Mouse (Mus musculus) testis, adult 2 months (tissue): ENCODE measurements around the gene Thrap3. TPM values are rescaled to one million over a fixed set of nuclear protein-coding genes. Genes with fewer than 3 reads are reported as not detected.
A peak's percentile ranks its signal among the peaks of the same experiment; 100 is the strongest.

Experiments used
- H3K27ac ChIP-seq: fragments of 200-500 bp; 2 replicates; pipeline ENCODE4 v1.5.1; 2012; ENCODE audit warnings: low read depth, low read length; ENCODE audit not compliant: control insufficient read depth, insufficient read depth
- H3K27me3 ChIP-seq: fragments of 200-500 bp; 2 replicates; pipeline ENCODE4 v1.6.1; 2012; ENCODE audit warnings: mild to moderate bottlenecking, low read length, moderate library complexity; ENCODE audit not compliant: control insufficient read depth, insufficient read depth
- H3K36me3 ChIP-seq: fragments of 200-500 bp; 2 replicates; pipeline ENCODE4 v1.6.1; 2012; ENCODE audit warnings: mild to moderate bottlenecking, low read length; ENCODE audit not compliant: control insufficient read depth, insufficient read depth
- H3K4me1 ChIP-seq: fragments of 200-500 bp; 2 replicates; pipeline ENCODE4 v1.6.1; 2012; ENCODE audit warnings: low read length; ENCODE audit not compliant: control insufficient read depth, insufficient read depth
- H3K4me3 ChIP-seq: fragments of 200-500 bp; 2 replicates; pipeline ENCODE4 v1.5.1; 2012; ENCODE audit warnings: low read depth, mild to moderate bottlenecking, low read length, moderate library complexity, mixed read lengths; ENCODE audit not compliant: control insufficient read depth
- CTCF ChIP-seq: fragments of 200-500 bp; IDR thresholded peaks from 2 replicates; pipeline ENCODE4 v1.5.1; 2012; ENCODE audit warnings: low read depth, mild to moderate bottlenecking, inconsistent platforms, low read length, moderate library complexity; ENCODE audit not compliant: control insufficient read depth, insufficient read depth, insufficient replicate concordance
- POLR2A ChIP-seq: fragments of 200-500 bp; IDR thresholded peaks from 2 replicates; pipeline ENCODE4 v1.6.1; 2012; ENCODE audit warnings: low read depth, mild to moderate bottlenecking, inconsistent platforms, low read length, moderate library complexity; ENCODE audit not compliant: control insufficient read depth
- polyA plus RNA-seq: library from polyadenylated mRNA; depleted of rRNA; stranded (reverse); fragments of >200 nt; gene quantifications from 2 replicates; pipeline ENCODE4 v1.2.3, GENCODE M21; 2012

Thrap3 gene
- polyA plus RNA-seq, 1 experiment: 56.8 TPM

GRCm38 (mm10) chr4:126207081-126207480 is 4.5 kb upstream of the Thrap3 start:
- Histone ChIP-seq H3K36me3 (no peaks in the 10 kb centered on the region), H3K4me1 (peaks cover 14% of the 10 kb centered on the region), H3K4me3 (no peak overlapping the region), H3K27me3 (no peaks in the 10 kb centered on the region), H3K27ac (no peak overlapping the region)
- no peak for TF ChIP-seq POLR2A
- no peak for TF ChIP-seq CTCF

- H3K4me1 ChIP-seq: peaks cover 17% of the 10 kb centered on the region
- no peaks in the 10 kb centered on the region for H3K36me3 ChIP-seq
- TF ChIP-seq CTCF: no peak
- no peak for TF ChIP-seq POLR2A
- no peak overlapping the region for H3K4me3 ChIP-seq
- no peak overlapping the region for H3K27ac ChIP-seq
- no peaks in the 10 kb centered on the region for H3K27me3 ChIP-seq
Measured at GRCm38 (mm10) chr4:126205386-126205785, 2.8 kb upstream of the Thrap3 start.

- Histone ChIP-seq H3K4me1 (peaks cover 17% of the 10 kb centered on the region), H3K27ac (no peak overlapping the region), H3K27me3 (no peaks in the 10 kb centered on the region), H3K36me3 (no peaks in the 10 kb centered on the region), H3K4me3 (peak overlapping the region; percentile 89)
- TF ChIP-seq CTCF: no peak
- TF ChIP-seq POLR2A: no peak
Measured at GRCm38 (mm10) chr4:126204661-126205230, 2.2 kb upstream of the Thrap3 start.

GRCm38 (mm10) chr4:126204016-126204415 is 1.5 kb upstream of the Thrap3 start:
- H3K36me3 ChIP-seq: no peaks in the 10 kb centered on the region
- no peaks in the 10 kb centered on the region for H3K27me3 ChIP-seq
- peak overlapping the region; percentile 89 for H3K4me3 ChIP-seq
- peaks cover 17% of the 10 kb centered on the region for H3K4me1 ChIP-seq
- peak overlapping the region; percentile 99 for H3K27ac ChIP-seq
- TF ChIP-seq POLR2A (no peak), CTCF (no peak)

GRCm38 (mm10) chr4:126203336-126203895 is 856 bp upstream of the Thrap3 start:
- peak overlapping the region; percentile 89 for H3K4me3 ChIP-seq
- H3K4me1 ChIP-seq: peaks cover 17% of the 10 kb centered on the region
- peak overlapping the region; percentile 99 for H3K27ac ChIP-seq
- no peaks in the 10 kb centered on the region for H3K36me3 ChIP-seq
- no peaks in the 10 kb centered on the region for H3K27me3 ChIP-seq
- TF ChIP-seq CTCF (no peak), POLR2A (no peak)

GRCm38 (mm10) chr4:126201514-126202302 is 852 bp downstream of the Thrap3 start:
- TF ChIP-seq CTCF (no peak), POLR2A (no peak; the same call in 1 of the 2 replicates)
- Histone ChIP-seq H3K4me3 (peak overlapping the region; percentile 89), H3K36me3 (no peaks in the 10 kb centered on the region; the same call in none of the 2 replicates), H3K27ac (peak overlapping the region; percentile 98), H3K4me1 (peaks cover 17% of the 10 kb centered on the region), H3K27me3 (no peaks in the 10 kb centered on the region)

GRCm38 (mm10) chr4:126200656-126201055 is 1.9 kb downstream of the Thrap3 start:
- Histone ChIP-seq H3K27ac (peak overlapping the region; percentile 71), H3K27me3 (no peaks in the 10 kb centered on the region), H3K4me1 (peaks cover 17% of the 10 kb centered on the region), H3K36me3 (no peaks in the 10 kb centered on the region; the same call in none of the 2 replicates), H3K4me3 (peak overlapping the region; percentile 72)
- TF ChIP-seq CTCF (no peak), POLR2A (no peak)
